Mouse (Mus musculus) bone marrow macrophage, adult 2 months (primary cell): ENCODE measurements around the gene Pard3.

Experiments used
- CTCF ChIP-seq: IDR thresholded peaks from 2 replicates; pipeline ENCODE4 v1.5.1; 2012; ENCODE audit warnings: low read depth, mild to moderate bottlenecking, low read length, moderate library complexity
- POLR2A ChIP-seq: IDR thresholded peaks from 2 replicates; pipeline ENCODE4 v1.6.1; 2012; ENCODE audit warnings: mild to moderate bottlenecking, low read depth, low read length, borderline replicate concordance

- TF ChIP-seq CTCF: no peak
- TF ChIP-seq POLR2A: no peak
Observed at GRCm38 (mm10) chr8:127569212-127569611, 505.5 kb downstream of the Pard3 start.
